Mouse (Mus musculus) midbrain, embryonic 12.5 days (tissue): Measurements from ENCODE around the gene Snx27. TPM values are rescaled to one million over a fixed set of nuclear protein-coding genes. Genes with fewer than 3 reads are reported as not detected.

ENCODE experiments used
- ATAC-seq: fragments of 200-750 bp; cut with Nextera tagmentation; 2 replicates; pipeline ENCODE4 v1.8.0; 2017; ENCODE audit warnings: low read depth, moderate TSS enrichment, moderate library complexity; ENCODE audit not compliant: low FRiP score
- H3K27ac ChIP-seq: fragments of 300-500 bp; sonication (generic); replicated peaks from 2 replicates; pipeline ENCODE4 v1.5.1; 2016; ENCODE audit warnings: mild to moderate bottlenecking
- H3K27me3 ChIP-seq: fragments of 300-500 bp; sonication (generic); 2 replicates; pipeline ENCODE4 v1.6.1; 2016; ENCODE audit warnings: mild to moderate bottlenecking
- H3K36me3 ChIP-seq: fragments of 300-500 bp; sonication (generic); 2 replicates; pipeline ENCODE4 v1.6.1; 2016
- H3K4me1 ChIP-seq: fragments of 300-500 bp; sonication (generic); 2 replicates; pipeline ENCODE4 v1.6.1; 2016
- H3K4me2 ChIP-seq: fragments of 300-500 bp; sonication (generic); replicated peaks from 2 replicates; pipeline ENCODE4 v1.6.1; 2016; ENCODE audit warnings: mild to moderate bottlenecking, moderate library complexity
- H3K4me3 ChIP-seq: fragments of 300-500 bp; sonication (generic); 2 replicates; pipeline ENCODE4 v1.5.1; 2016; ENCODE audit warnings: mild to moderate bottlenecking
- H3K9ac ChIP-seq: fragments of 300-500 bp; sonication (generic); replicated peaks from 2 replicates; pipeline ENCODE4 v1.6.1; 2016; ENCODE audit warnings: mild to moderate bottlenecking, moderate library complexity
- H3K9me3 ChIP-seq: fragments of 300-500 bp; sonication (generic); 2 replicates; pipeline ENCODE4 v1.6.1; 2016; ENCODE audit warnings: mild to moderate bottlenecking
- WGBS: fragments of 180-500 bp; shearing (Covaris S2); methylation state at CpG from one replicate; pipeline ENCODE4 v1.1.7; 2016; 5-methylcytosine and 5-hydroxymethylcytosine counted together
- polyA plus RNA-seq: library from polyadenylated mRNA; unstranded; fragments of >200 nt; fragmentation: Nextera tagmentation; extraction: Ambion mirVana; gene quantifications from 2 replicates; pipeline ENCODE4 v1.2.1, GENCODE M21; 2016

The Snx27 gene
- polyA plus RNA-seq, 1 experiment from 2014 or later, result 65.6 TPM

GRCm38 (mm10) chr3:94609621-94610020 is 27.1 kb upstream of the Snx27 start:
- no peaks in the 10 kb centered on the region for H3K27me3 ChIP-seq
- H3K27ac ChIP-seq, result no peak overlapping the region
- H3K4me1 ChIP-seq, result no peaks in the 10 kb centered on the region
- H3K36me3 ChIP-seq, result no peaks in the 10 kb centered on the region
- ATAC-seq, result no peak
- 89% methylated on average over 3 of the region's 3 CpGs for WGBS
- no peaks in the 10 kb centered on the region for H3K9me3 ChIP-seq
- no peak overlapping the region for H3K4me2 ChIP-seq
- H3K9ac ChIP-seq, result no peak overlapping the region
- no peak overlapping the region for H3K4me3 ChIP-seq

- H3K9me3 ChIP-seq, result no peaks in the 10 kb centered on the region
- no peak overlapping the region for H3K4me3 ChIP-seq
- WGBS, result 5% methylated on average over 4 of the region's 4 CpGs
- no peak for ATAC-seq
- no peaks in the 10 kb centered on the region for H3K27me3 ChIP-seq
- H3K36me3 ChIP-seq, result no peaks in the 10 kb centered on the region
- H3K4me2 ChIP-seq, result no peak overlapping the region
- H3K4me1 ChIP-seq, result no peaks in the 10 kb centered on the region
- no peak overlapping the region for H3K9ac ChIP-seq
- no peak overlapping the region for H3K27ac ChIP-seq
Measured at GRCm38 (mm10) chr3:94601959-94602358, 19.4 kb upstream of the Snx27 start.

- Histone ChIP-seq H3K4me3 (no peak overlapping the region), H3K36me3 (no peaks in the 10 kb centered on the region), H3K27me3 (no peaks in the 10 kb centered on the region), H3K4me1 (no peaks in the 10 kb centered on the region), H3K27ac (no peak overlapping the region), H3K4me2 (no peak overlapping the region), H3K9me3 (no peaks in the 10 kb centered on the region), H3K9ac (no peak overlapping the region)
- no peak for ATAC-seq
- 93% methylated on average over 3 of the region's 3 CpGs for WGBS
Measured at GRCm38 (mm10) chr3:94597224-94597779, 14.8 kb upstream of the Snx27 start.

GRCm38 (mm10) chr3:94595871-94596287 is 13.4 kb upstream of the Snx27 start:
- Histone ChIP-seq H3K9ac (no peak overlapping the region), H3K4me2 (no peak overlapping the region), H3K27ac (no peak overlapping the region), H3K9me3 (no peaks in the 10 kb centered on the region), H3K4me3 (no peak overlapping the region), H3K27me3 (no peaks in the 10 kb centered on the region), H3K4me1 (no peaks in the 10 kb centered on the region), H3K36me3 (no peaks in the 10 kb centered on the region)
- 91% methylated on average over 6 of the region's 6 CpGs for WGBS
- ATAC-seq, result no peak

- WGBS, result 86% methylated on average over 5 of the region's 5 CpGs
Measured at GRCm38 (mm10) chr3:94591066-94591465, 8.6 kb upstream of the Snx27 start.

GRCm38 (mm10) chr3:94587962-94588361 is 5.4 kb upstream of the Snx27 start:
- Histone ChIP-seq H3K9me3 (no peaks in the 10 kb centered on the region), H3K4me2 (no peak overlapping the region), H3K4me1 (no peaks in the 10 kb centered on the region), H3K27ac (no peak overlapping the region), H3K27me3 (no peaks in the 10 kb centered on the region), H3K9ac (no peak overlapping the region), H3K36me3 (no peaks in the 10 kb centered on the region), H3K4me3 (no peak overlapping the region)
- ATAC-seq, result no peak
- 81% methylated on average over 5 of the region's 5 CpGs for WGBS

More at GRCm38 (mm10) chr3:94591066-94591465, 8.6 kb upstream of the Snx27 start:
- no peak for ATAC-seq
- H3K27ac ChIP-seq, result no peak overlapping the region
- no peaks in the 10 kb centered on the region for H3K4me1 ChIP-seq
- no peak overlapping the region for H3K4me3 ChIP-seq
- no peak overlapping the region for H3K4me2 ChIP-seq
- no peaks in the 10 kb centered on the region for H3K36me3 ChIP-seq
- H3K9me3 ChIP-seq, result no peaks in the 10 kb centered on the region
- H3K27me3 ChIP-seq, result no peaks in the 10 kb centered on the region
- H3K9ac ChIP-seq, result no peak overlapping the region

- no peaks in the 10 kb centered on the region for H3K27me3 ChIP-seq
- 72% methylated on average over 7 of the region's 7 CpGs for WGBS
- H3K4me1 ChIP-seq, result peaks cover 17% of the 10 kb centered on the region
- H3K4me3 ChIP-seq, result no peak overlapping the region
- no peak overlapping the region for H3K4me2 ChIP-seq
- ATAC-seq, result no peak
- no peak overlapping the region for H3K27ac ChIP-seq
- no peaks in the 10 kb centered on the region for H3K36me3 ChIP-seq
- H3K9me3 ChIP-seq, result no peaks in the 10 kb centered on the region
- H3K9ac ChIP-seq, result no peak overlapping the region
Measured at GRCm38 (mm10) chr3:94582944-94583343, 428 bp upstream of the Snx27 start.

GRCm38 (mm10) chr3:94581793-94582455 is 592 bp downstream of the Snx27 start:
- Histone ChIP-seq H3K4me3 (peak overlapping the region; percentile 90), H3K36me3 (no peaks in the 10 kb centered on the region), H3K27me3 (no peaks in the 10 kb centered on the region), H3K9ac (peak overlapping the region; percentile 92), H3K4me1 (peaks cover 17% of the 10 kb centered on the region), H3K9me3 (no peaks in the 10 kb centered on the region), H3K27ac (peak overlapping the region; percentile 86), H3K4me2 (peak overlapping the region; percentile 84)
- peak; percentile 84 for ATAC-seq
- under 1% methylated on average over 47 of the region's 48 CpGs for WGBS

GRCm38 (mm10) chr3:94581138-94581780 is 1.3 kb downstream of the Snx27 start:
- Histone ChIP-seq H3K36me3 (no peaks in the 10 kb centered on the region), H3K27me3 (no peaks in the 10 kb centered on the region), H3K4me2 (peak overlapping the region; percentile 84), H3K4me3 (peak overlapping the region; percentile 90), H3K9me3 (no peaks in the 10 kb centered on the region), H3K27ac (no peak overlapping the region), H3K4me1 (peaks cover 17% of the 10 kb centered on the region), H3K9ac (peak overlapping the region; percentile 92)
- no peak for ATAC-seq
- 2% methylated on average over 16 of the region's 16 CpGs for WGBS

- no peak for ATAC-seq
- Histone ChIP-seq H3K4me1 (peaks cover 6% of the 10 kb centered on the region), H3K9ac (no peak overlapping the region), H3K4me3 (no peak overlapping the region), H3K27me3 (no peaks in the 10 kb centered on the region), H3K36me3 (0 out of 2 replicates have a peak, but pooled peaks cover 3% of the 10 kb centered on the region), H3K9me3 (no peaks in the 10 kb centered on the region), H3K4me2 (no peak overlapping the region), H3K27ac (no peak overlapping the region)
- 91% methylated on average over 6 of the region's 6 CpGs for WGBS
Measured at GRCm38 (mm10) chr3:94574506-94574905, 8.0 kb downstream of the Snx27 start.

GRCm38 (mm10) chr3:94567242-94567641 is 15.3 kb downstream of the Snx27 start:
- 59% methylated on average over 2 of the region's 2 CpGs for WGBS
- peaks cover 7% of the 10 kb centered on the region; the same call in 1 of the 2 replicates for H3K4me1 ChIP-seq
- H3K9ac ChIP-seq, result no peak overlapping the region
- no peaks in the 10 kb centered on the region for H3K36me3 ChIP-seq
- H3K4me2 ChIP-seq, result no peak overlapping the region
- no peak overlapping the region for H3K27ac ChIP-seq
- no peaks in the 10 kb centered on the region for H3K27me3 ChIP-seq
- H3K4me3 ChIP-seq, result no peak overlapping the region
- no peak for ATAC-seq
- H3K9me3 ChIP-seq, result no peaks in the 10 kb centered on the region

GRCm38 (mm10) chr3:94565557-94565956 is 17.0 kb downstream of the Snx27 start:
- H3K4me3 ChIP-seq, result no peak overlapping the region
- H3K9ac ChIP-seq, result no peak overlapping the region
- H3K27me3 ChIP-seq, result no peaks in the 10 kb centered on the region
- WGBS, result 80% methylated on average over 2 of the region's 2 CpGs
- no peak overlapping the region for H3K27ac ChIP-seq
- H3K9me3 ChIP-seq, result no peaks in the 10 kb centered on the region
- peaks cover 7% of the 10 kb centered on the region; the same call in 1 of the 2 replicates for H3K4me1 ChIP-seq
- no peak overlapping the region for H3K4me2 ChIP-seq
- peaks cover 3% of the 10 kb centered on the region; the same call in 1 of the 2 replicates for H3K36me3 ChIP-seq
- no peak for ATAC-seq
